Mouse (Mus musculus): ENCODE data around the gene Naa35.

Naa35 gene

GRCm38 (mm10) chr13:59584947-59585647 is at the start of gene Naa35, which contains the start of gene Agtpbp1:
Gene Naa35, plus strand, starts transcription at chr13:59585259.
Gene Agtpbp1, minus strand, starts transcription at chr13:59585227.
- DNase-seq (ENCODE audit: low read depth, low spot score): peak; percentile 99

- DNase-seq (ENCODE audit: low read depth, low spot score): no peak
Observed at GRCm38 (mm10) chr13:59535746-59536145, 49.3 kb upstream of the Naa35 start.

- no peak for DNase-seq (ENCODE audit: low read depth, low spot score)
Observed at GRCm38 (mm10) chr13:59536631-59537030, 48.4 kb upstream of the Naa35 start.

GRCm38 (mm10) chr13:59538661-59539060 is 46.4 kb upstream of the Naa35 start:
- no peak for DNase-seq (ENCODE audit: low read depth, low spot score)

GRCm38 (mm10) chr13:59540030-59540429 is 45.0 kb upstream of the Naa35 start:
- DNase-seq (ENCODE audit: low read depth, low spot score): no peak

- no peak for DNase-seq (ENCODE audit: low read depth, low spot score)
Observed at GRCm38 (mm10) chr13:59542411-59542810, 42.6 kb upstream of the Naa35 start.

- DNase-seq (ENCODE audit: low read depth, low spot score): no peak
Observed at GRCm38 (mm10) chr13:59547091-59547490, 38.0 kb upstream of the Naa35 start.

- DNase-seq (ENCODE audit: low read depth, low spot score): no peak
Observed at GRCm38 (mm10) chr13:59547716-59548115, 37.3 kb upstream of the Naa35 start.

GRCm38 (mm10) chr13:59549318-59549798 is 35.7 kb upstream of the Naa35 start:
- DNase-seq (ENCODE audit: low read depth, low spot score): no peak

- no peak for DNase-seq (ENCODE audit: low read depth, low spot score)
Observed at GRCm38 (mm10) chr13:59552286-59552685, 32.8 kb upstream of the Naa35 start.

- DNase-seq (ENCODE audit: low read depth, low spot score): no peak
Observed at GRCm38 (mm10) chr13:59552751-59553150, 32.3 kb upstream of the Naa35 start.

GRCm38 (mm10) chr13:59554772-59555505 is 30.1 kb upstream of the Naa35 start:
- no peak for DNase-seq (ENCODE audit: low read depth, low spot score)

GRCm38 (mm10) chr13:59555613-59556192 is 29.4 kb upstream of the Naa35 start:
- no peak for DNase-seq (ENCODE audit: low read depth, low spot score)

- DNase-seq (ENCODE audit: low read depth, low spot score): no peak
Observed at GRCm38 (mm10) chr13:59556670-59557069, 28.4 kb upstream of the Naa35 start.

GRCm38 (mm10) chr13:59557185-59557985 is 27.7 kb upstream of the Naa35 start:
- DNase-seq (ENCODE audit: low read depth, low spot score): peak; percentile 90

GRCm38 (mm10) chr13:59558776-59559175 is 26.3 kb upstream of the Naa35 start:
- DNase-seq (ENCODE audit: low read depth, low spot score): no peak

- DNase-seq (ENCODE audit: low read depth, low spot score): no peak
Observed at GRCm38 (mm10) chr13:59562471-59562870, 22.6 kb upstream of the Naa35 start.

GRCm38 (mm10) chr13:59564505-59564904 is 20.6 kb upstream of the Naa35 start:
- DNase-seq (ENCODE audit: low read depth, low spot score): no peak

- no peak for DNase-seq (ENCODE audit: low read depth, low spot score)
Observed at GRCm38 (mm10) chr13:59564923-59565322, 20.1 kb upstream of the Naa35 start.

GRCm38 (mm10) chr13:59565945-59566520 is 19.0 kb upstream of the Naa35 start:
- DNase-seq (ENCODE audit: low read depth, low spot score): no peak

- no peak for DNase-seq (ENCODE audit: low read depth, low spot score)
Observed at GRCm38 (mm10) chr13:59571107-59571506, 14.0 kb upstream of the Naa35 start.
